Mouse (Mus musculus): ENCODE data around the gene Mslnl. TPM values are rescaled to one million over a fixed set of nuclear protein-coding genes. Genes with fewer than 3 reads are reported as not detected.

Gene Mslnl
- polyA plus RNA-seq (2017; shearing (Covaris generic)): not detected

DNA sequence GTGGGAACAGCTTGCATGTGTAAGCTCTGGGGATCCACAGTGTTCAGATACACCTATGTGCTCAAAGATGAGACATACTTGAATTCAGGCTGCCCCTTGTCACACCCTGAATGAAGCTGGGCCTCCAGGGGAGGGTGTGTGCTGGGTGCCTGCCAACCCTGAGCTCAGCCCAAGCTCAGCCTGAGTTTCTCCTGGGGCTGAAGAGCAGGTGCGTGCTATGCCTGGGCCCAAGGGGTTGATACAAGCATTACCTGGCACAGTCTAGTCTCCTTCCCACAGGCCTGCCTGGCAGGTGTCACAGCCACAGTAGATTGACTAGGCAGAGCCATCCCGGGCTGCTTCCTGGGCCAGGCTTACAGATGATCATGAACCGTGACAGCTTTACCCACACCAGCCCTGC, at the start of gene Mslnl:
Gene Mslnl (plus strand): TSS at position 298 of the 400 bp plus-strand sequence.

GRCm38 (mm10) chr17:25716711-25717637, 18.9 kb upstream of the Mslnl start, which contains the start of gene Gng13:
TSS of gene Gng13 (plus strand) at chr17:25717171.

GRCm38 (mm10) chr17:25727265-25728008, 8.4 kb upstream of the Mslnl start, which contains the start of the genes Chtf18 and Rpusd1:
TSS of gene Chtf18 (minus strand) at chr17:25727419.
TSS of gene Rpusd1 (plus strand) at chr17:25727670.

GRCm38 (mm10) chr17:25754241-25754640, 18.4 kb downstream of the Mslnl start, which contains the start of gene Msln:
TSS of gene Msln (minus strand) at chr17:25754378.

DNA sequence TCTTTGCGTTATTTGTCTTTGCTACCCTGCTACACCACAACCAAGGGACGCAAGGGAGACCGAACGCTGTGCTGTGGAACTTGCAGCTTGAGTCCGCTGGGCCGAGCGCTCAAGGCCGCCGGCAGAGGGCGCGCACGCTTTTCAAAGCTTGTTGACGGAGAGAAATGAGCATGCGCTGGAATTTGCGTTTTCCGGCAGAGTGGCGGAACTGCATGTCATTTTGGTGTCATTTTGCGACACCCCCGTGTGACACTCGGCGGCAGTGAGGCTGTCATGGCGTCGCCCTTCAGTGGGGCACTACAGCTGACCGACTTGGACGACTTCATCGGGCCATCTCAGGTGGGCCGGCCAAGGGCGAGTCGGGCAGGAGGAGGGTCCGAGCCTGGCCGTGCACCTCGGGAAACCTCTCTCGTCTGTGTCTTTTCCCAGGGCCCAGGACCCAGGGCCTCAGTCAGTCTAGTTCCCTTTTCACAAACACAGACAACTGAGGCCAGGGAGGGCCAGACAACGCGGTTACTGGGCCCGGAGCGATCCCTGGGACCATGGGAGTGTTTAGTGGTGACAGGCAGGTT, 37.8 kb downstream of the Mslnl start, which contains the start of gene Narfl:
Gene Narfl (plus strand): TSS at position 228 of the 572 bp plus-strand sequence.

DNA sequence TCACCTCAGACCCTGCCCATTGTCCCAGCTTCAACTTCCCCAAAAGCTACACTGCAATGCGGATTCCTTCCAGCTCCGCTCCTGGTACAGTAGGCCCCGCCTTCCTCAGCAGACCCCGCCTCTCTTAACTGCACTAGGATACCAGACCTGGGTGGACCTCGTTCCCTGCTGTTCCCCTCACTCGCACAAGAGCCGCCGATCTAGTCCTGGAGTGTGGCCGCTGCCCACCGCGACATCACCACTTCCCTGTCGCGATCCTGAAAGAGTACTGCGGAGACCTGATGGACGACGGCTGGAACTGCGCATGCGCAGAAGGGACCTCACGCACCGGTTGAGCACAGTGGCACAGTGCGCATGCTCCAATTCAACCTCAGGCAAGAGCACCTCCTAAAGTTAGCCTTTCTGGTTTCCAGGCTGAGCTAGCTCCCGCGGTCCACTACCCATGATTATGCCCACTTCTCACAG, 49.5 kb downstream of the Mslnl start, which contains the start of gene Haghl:
Gene Haghl (minus strand): TSS at position 393 of the 465 bp plus-strand sequence.

GRCm38 (mm10) chr17:25786280-25786679, 50.4 kb downstream of the Mslnl start, which contains the start of gene Ccdc78:
TSS of gene Ccdc78 (plus strand) at chr17:25786580.

DNA sequence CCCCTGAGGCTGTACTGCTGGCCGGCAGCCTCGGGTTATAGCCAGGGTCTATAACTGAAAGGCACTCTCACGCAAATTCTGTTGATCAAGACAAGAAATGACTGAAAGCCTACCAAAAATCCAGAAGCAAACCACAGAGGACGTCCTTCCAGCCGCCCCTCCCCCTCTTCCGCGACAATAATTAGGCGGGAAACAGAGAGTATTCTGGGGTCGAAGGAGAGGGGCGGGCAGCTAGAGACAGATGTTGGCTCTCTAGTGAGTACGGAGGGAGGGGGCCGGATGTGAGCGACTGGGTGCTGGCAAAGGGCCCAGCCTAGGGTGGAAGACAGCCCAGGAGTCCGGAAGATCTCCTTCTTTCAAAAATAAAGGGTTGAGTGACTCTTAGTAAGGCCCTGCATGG, 56.8 kb downstream of the Mslnl start, which contains the start of gene Fam173a:
Gene Fam173a (minus strand): TSS at position 287 of the 400 bp plus-strand sequence.

DNA sequence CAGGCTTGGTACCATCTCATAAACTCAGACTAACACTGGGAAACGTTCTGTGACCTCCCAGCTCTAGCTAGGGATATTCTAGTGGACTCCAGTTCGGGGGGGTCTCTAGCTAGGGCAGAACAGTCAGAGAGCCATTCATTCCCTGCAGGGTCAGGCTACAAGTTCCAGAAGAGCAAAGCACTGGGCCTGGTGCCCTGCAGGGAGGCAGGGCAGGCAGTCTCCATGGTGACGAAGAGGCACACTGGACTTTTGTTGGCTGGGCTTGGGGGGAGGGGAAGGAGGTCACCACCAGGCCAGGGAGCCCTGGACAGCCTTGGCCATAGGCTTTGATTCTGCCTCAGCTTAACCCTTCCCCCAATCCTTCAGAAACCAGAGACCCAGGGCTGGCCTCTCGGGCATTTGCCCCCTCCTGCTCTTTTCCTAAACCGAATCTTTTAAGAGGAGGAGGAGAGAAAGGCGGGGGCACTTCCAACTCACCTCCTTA, 59.8 kb downstream of the Mslnl start, which contains the start of gene AC134908.4:
Gene AC134908.4 (minus strand): TSS at position 51 of the 484 bp plus-strand sequence.

DNA sequence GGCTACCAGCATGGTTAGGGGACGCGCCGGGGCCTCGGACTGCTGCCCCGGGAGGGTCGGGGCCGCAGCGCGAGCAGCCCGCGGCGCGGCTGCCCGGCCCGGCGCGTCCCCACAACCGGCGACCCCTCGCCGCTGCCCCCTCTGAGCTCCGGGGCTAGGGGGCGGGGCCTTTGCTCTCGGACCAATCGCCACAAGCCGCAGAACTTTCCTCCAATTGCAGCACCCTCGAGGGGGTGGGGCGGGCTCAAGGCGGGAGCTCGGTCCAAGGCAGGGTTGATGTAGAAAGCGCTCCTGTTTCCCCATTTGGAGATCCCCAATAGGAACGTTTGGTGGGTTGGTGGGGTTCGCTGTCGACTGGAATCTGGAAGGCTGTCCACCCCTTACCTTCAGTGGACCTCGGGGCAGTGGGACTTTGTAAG, 61.1 kb downstream of the Mslnl start, which contains the start of gene Metrn:
Gene Metrn (minus strand): TSS at position 186 of the 419 bp plus-strand sequence.

Other genes with a start within 250 kb of the Mslnl start
- not detected for gene Sstr5, start 238.8 kb upstream of the Mslnl start, polyA plus RNA-seq (2017; shearing (Covaris generic))
- gene Sox8, start 165.4 kb upstream of the Mslnl start, polyA plus RNA-seq (2017; shearing (Covaris generic)): 0.16 TPM
- gene Lmf1, start 157.0 kb upstream of the Mslnl start, polyA plus RNA-seq (2017; shearing (Covaris generic)): 15.5 TPM
- gene Gng13, start 18.9 kb upstream of the Mslnl start, polyA plus RNA-seq (2017; shearing (Covaris generic)): not detected
- gene Chtf18, start 8.6 kb upstream of the Mslnl start, polyA plus RNA-seq (2017; shearing (Covaris generic)): 4.7 TPM
- 4.0 TPM for gene Rpusd1, start 8.4 kb upstream of the Mslnl start, polyA plus RNA-seq (2017; shearing (Covaris generic))
- gene Msln, start 18.3 kb downstream of the Mslnl start, polyA plus RNA-seq (2017; shearing (Covaris generic)): not detected
- 15.6 TPM for gene Narfl, start 37.7 kb downstream of the Mslnl start, polyA plus RNA-seq (2017; shearing (Covaris generic))
- 23.1 TPM for gene Haghl, start 49.6 kb downstream of the Mslnl start, polyA plus RNA-seq (2017; shearing (Covaris generic))
- 0.29 TPM for gene Ccdc78, start 50.5 kb downstream of the Mslnl start, polyA plus RNA-seq (2017; shearing (Covaris generic))
- gene Fam173a, start 56.9 kb downstream of the Mslnl start, polyA plus RNA-seq (2017; shearing (Covaris generic)): 125 TPM
- not detected for gene AC134908.4, start 59.6 kb downstream of the Mslnl start, polyA plus RNA-seq (2017; shearing (Covaris generic))
- gene Metrn, start 61.1 kb downstream of the Mslnl start, polyA plus RNA-seq (2017; shearing (Covaris generic)): 28.1 TPM
- gene Fbxl16, start 73.0 kb downstream of the Mslnl start, polyA plus RNA-seq (2017; shearing (Covaris generic)): not detected
- 19.3 TPM for gene Wdr24, start 87.6 kb downstream of the Mslnl start, polyA plus RNA-seq (2017; shearing (Covaris generic))
- gene Jmjd8, start 92.8 kb downstream of the Mslnl start, polyA plus RNA-seq (2017; shearing (Covaris generic)): 18.3 TPM
- 126 TPM for gene Stub1, start 97.4 kb downstream of the Mslnl start, polyA plus RNA-seq (2017; shearing (Covaris generic))
- not detected for gene Rhbdl1, start 101.3 kb downstream of the Mslnl start, polyA plus RNA-seq (2017; shearing (Covaris generic))
- gene Gm20683, start 105.7 kb downstream of the Mslnl start, polyA plus RNA-seq (2017; shearing (Covaris generic)): 1.9 TPM
- gene Rhot2, start 108.8 kb downstream of the Mslnl start, polyA plus RNA-seq (2017; shearing (Covaris generic)): 27.1 TPM
- 20.9 TPM for gene Wdr90, start 125.5 kb downstream of the Mslnl start, polyA plus RNA-seq (2017; shearing (Covaris generic))
- 18.5 TPM for gene Mcrip2, start 132.7 kb downstream of the Mslnl start, polyA plus RNA-seq (2017; shearing (Covaris generic))
- 41.5 TPM for gene Mettl26, start 139.0 kb downstream of the Mslnl start, polyA plus RNA-seq (2017; shearing (Covaris generic))
- 0.21 TPM for gene Wfikkn1, start 144.8 kb downstream of the Mslnl start, polyA plus RNA-seq (2017; shearing (Covaris generic))
- gene Rab40c, start 183.7 kb downstream of the Mslnl start, polyA plus RNA-seq (2017; shearing (Covaris generic)): 17.2 TPM
- 39.1 TPM for gene Pigq, start 208.9 kb downstream of the Mslnl start, polyA plus RNA-seq (2017; shearing (Covaris generic))
- gene Nhlrc4, start 208.9 kb downstream of the Mslnl start, polyA plus RNA-seq (2017; shearing (Covaris generic)): not detected
- not detected for gene A930017K11Rik, start 216.5 kb downstream of the Mslnl start, polyA plus RNA-seq (2017; shearing (Covaris generic))
- 21.9 TPM for gene Capn15, start 249.8 kb downstream of the Mslnl start, polyA plus RNA-seq (2017; shearing (Covaris generic))